Mouse (Mus musculus): ENCODE measurements around the gene Pcdh7. TPM values are rescaled to one million over a fixed set of nuclear protein-coding genes. Genes with fewer than 3 reads are reported as not detected.

The Pcdh7 gene
- polyA plus RNA-seq, 1 experiment from 2014 or later: 16.5 TPM

DNA sequence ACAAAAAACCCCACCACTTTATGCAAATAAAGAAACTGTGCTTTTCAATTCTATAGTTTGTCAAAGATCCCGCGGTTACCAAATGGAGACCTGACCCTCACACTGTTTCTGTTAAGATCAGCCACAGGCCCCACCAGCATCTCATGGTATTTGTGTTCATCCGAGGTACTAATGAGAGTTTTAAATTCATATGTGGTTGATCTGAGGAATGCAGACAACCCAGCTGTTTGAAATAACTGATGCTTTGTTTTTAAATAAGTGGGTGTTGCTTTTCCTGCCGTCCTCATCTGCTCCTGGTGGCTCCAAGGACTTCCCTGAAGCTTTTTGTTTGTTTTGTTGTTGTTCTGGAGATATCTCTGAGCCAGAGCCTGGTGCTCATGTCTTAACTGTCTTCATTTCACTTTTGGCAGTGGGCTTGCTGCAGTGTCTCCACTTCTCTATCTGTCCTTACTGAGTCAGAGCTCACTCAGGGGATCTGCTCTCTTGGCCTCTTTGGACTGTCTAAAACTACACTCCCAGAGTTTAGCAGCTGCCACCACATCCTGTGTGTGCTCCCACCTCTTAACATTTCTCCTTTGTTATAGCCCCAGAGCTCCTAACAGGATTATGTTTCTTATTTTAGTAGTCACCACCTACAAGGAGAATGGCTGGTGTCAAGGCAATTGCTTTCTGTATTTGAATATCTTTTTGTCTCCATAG is 39.1 kb downstream of the Pcdh7 start:
- Histone ChIP-seq H3K27ac (replicated peaks) (peak overlapping the region; percentile 80), H3K4me3 (no peak overlapping the region), H3K4me2 (no peak overlapping the region), H3K9ac (peak overlapping the region; percentile 25; the same call in 1 of the 2 replicates), H3K9me3 (no peaks in the 10 kb centered on the region), H3K4me1 (peaks cover 59% of the 10 kb centered on the region), H3K36me3 (peaks cover 5% of the 10 kb centered on the region; the same call in 1 of the 2 replicates), H3K27me3 (replicated peaks) (no peaks in the 10 kb centered on the region)
- WGBS: 35% methylated on average over 4 of the region's 4 CpGs
- ATAC-seq (ENCODE audit: extremely low read depth, insufficient number of reproducible peaks, low FRiP score, low TSS enrichment): no peak

DNA sequence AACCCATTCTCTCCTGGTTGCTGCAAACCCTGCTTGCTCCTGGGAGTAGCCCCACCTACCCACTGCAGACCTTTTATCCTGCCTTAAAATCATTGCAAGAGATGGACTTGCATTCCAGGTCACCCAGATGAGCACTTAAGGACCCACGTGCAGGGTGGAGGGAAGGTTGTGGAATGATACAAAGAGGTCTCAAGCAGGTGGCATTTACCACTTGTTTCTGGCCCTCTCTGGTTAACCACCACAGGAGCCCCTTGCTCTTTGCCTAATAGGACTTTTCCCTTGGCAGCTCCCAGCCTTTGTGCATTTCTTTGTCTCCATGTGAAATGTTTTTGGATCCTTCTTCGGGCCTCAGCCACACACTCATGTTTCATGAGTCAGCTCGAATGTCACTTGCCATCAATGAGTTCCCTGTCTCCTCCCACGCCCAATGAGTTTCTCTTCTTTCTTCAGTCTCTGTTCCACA is 39.7 kb downstream of the Pcdh7 start:
- Histone ChIP-seq H3K4me3 (no peak overlapping the region), H3K27ac (replicated peaks) (peak overlapping the region; percentile 80), H3K27me3 (replicated peaks) (no peaks in the 10 kb centered on the region), H3K36me3 (peaks cover 5% of the 10 kb centered on the region; the same call in 1 of the 2 replicates), H3K9me3 (no peaks in the 10 kb centered on the region), H3K4me2 (no peak overlapping the region), H3K9ac (peak overlapping the region; percentile 25; the same call in 1 of the 2 replicates), H3K4me1 (peaks cover 59% of the 10 kb centered on the region)
- ATAC-seq (ENCODE audit: extremely low read depth, insufficient number of reproducible peaks, low FRiP score, low TSS enrichment): no peak
- 25% methylated on average over 4 of the region's 4 CpGs for WGBS

DNA sequence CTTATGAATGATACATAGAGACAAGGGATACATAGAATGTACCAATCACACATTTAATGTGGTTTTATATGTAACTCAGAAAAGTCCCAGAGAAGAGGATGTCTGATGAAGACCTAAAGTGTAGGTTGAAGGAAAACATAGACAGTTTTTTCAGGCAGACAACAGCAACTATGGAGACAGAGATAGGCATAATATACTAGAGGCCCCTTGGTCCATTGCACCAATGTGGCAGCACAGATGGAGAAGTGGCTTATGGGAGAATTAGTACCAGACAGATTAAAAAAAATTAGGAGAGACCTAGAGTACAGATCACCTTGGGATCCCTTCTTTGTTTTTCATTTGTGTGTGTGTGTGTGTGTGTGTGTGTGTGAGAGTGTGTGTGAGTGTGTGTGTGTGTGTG is 41.2 kb downstream of the Pcdh7 start:
- no peaks in the 10 kb centered on the region for H3K9me3 ChIP-seq
- H3K27ac ChIP-seq (replicated peaks): peak overlapping the region; percentile 63; the same call in 1 of the 2 replicates
- H3K27me3 ChIP-seq (replicated peaks): no peaks in the 10 kb centered on the region
- H3K4me1 ChIP-seq: peaks cover 59% of the 10 kb centered on the region
- no peak overlapping the region for H3K4me3 ChIP-seq
- no peak overlapping the region for H3K4me2 ChIP-seq
- H3K9ac ChIP-seq: no peak overlapping the region
- no peak for ATAC-seq (ENCODE audit: extremely low read depth, insufficient number of reproducible peaks, low FRiP score, low TSS enrichment)
- H3K36me3 ChIP-seq: peaks cover 5% of the 10 kb centered on the region; the same call in 1 of the 2 replicates

DNA sequence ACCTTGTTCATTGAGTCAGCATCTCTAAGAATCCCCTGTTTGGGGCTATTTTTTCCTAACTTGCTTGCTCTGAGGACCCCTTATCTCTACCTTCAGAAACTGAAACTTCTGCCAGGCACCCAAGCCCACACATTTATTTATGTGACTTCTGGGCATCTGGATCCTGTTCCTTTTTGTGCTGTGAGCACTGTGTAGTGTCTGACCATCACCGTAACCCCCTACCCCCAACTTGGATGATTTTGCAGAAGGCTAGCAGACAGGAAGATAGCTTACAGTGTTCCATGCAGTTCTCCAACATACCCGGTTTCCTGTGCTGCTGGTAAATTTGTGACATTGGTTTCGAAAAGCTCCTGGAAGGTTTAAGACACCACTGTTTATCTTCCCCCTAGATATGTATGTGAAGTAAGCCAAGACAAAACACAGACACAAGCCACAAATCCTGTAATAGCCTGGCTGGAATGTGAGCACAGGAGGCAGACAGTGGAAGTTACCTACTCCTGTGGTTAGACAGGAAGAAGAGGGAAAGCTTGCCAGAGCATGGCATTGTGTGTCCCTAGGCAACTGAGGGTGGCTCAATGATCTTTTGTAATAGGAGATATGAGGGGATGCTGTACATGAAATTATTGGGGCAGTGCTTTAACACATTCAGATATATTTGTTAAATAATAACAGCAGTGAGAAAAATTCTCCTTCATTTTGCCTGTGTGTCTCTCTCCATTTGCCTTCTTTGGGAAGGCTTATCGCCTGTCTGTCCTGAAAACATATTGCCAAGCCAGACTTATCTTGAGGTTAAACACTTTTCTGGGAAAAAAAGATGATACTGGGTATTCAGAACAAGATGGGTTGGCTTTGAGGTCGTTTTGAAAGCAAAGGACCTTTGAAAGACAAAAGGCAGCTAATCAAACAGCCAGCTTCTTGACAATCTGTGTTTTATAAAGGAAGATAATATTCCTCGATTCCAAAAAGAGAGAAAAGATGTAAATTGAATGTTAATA is 42.6 kb downstream of the Pcdh7 start:
- no peaks in the 10 kb centered on the region for H3K36me3 ChIP-seq
- no peaks in the 10 kb centered on the region for H3K27me3 ChIP-seq (replicated peaks)
- H3K9me3 ChIP-seq: no peaks in the 10 kb centered on the region
- peak overlapping the region; percentile 44 for H3K4me2 ChIP-seq
- no peak overlapping the region for H3K4me3 ChIP-seq
- H3K27ac ChIP-seq (replicated peaks): peak overlapping the region; percentile 76
- H3K4me1 ChIP-seq: peaks cover 52% of the 10 kb centered on the region
- 30% methylated on average over 6 of the region's 6 CpGs for WGBS
- ATAC-seq (ENCODE audit: extremely low read depth, insufficient number of reproducible peaks, low FRiP score, low TSS enrichment): peak; percentile 25; the same call in 1 of the 2 replicates
- no peak overlapping the region; the same call in 1 of the 2 replicates for H3K9ac ChIP-seq

DNA sequence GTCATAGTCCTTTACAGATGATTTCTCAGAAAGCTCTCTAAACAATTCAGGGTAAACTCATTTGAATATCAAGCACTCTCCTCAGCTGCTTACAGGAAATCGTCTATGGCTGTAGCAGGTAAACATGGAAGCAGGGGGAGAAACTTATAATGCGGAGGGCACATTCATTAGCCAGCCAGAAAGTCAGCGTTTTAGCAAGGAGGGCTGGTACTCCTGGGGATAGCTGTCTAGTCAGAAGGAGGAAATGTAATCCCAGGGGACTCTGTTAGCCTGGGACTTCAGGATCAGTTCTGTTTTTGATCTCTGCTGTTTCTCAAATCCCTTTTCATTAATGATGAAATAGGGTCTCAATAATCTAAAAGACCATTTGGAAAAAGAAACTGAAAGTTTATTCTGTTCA is 47.6 kb downstream of the Pcdh7 start:
- Histone ChIP-seq H3K9ac (no peak overlapping the region), H3K4me1 (peaks cover 27% of the 10 kb centered on the region), H3K9me3 (no peaks in the 10 kb centered on the region), H3K4me3 (no peak overlapping the region), H3K27ac (replicated peaks) (no peak overlapping the region), H3K27me3 (replicated peaks) (no peaks in the 10 kb centered on the region), H3K4me2 (no peak overlapping the region), H3K36me3 (0 out of 2 replicates have a peak, but pooled peaks cover 3% of the 10 kb centered on the region)
- no peak for ATAC-seq (ENCODE audit: extremely low read depth, insufficient number of reproducible peaks, low FRiP score, low TSS enrichment)
- 55% methylated on average over 3 of the region's 3 CpGs for WGBS

DNA sequence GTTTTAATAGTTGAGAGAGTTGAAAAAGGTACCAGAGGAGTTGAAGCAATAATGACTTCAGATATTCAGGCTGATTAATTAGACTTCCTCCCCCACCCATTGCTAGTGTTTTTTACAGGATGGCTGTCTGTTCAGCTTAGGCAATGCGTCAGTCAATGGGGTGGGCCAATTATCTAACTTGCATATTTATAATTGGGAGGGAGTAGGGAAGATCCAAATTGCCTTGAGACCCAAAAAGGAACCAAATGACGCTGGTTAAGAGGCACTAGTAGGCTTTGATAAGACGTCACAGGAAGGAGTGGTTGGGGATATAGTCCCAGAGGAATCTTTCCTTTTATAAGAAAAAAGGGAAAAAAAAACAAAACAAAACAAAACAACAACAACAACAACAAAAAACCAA is 49.6 kb downstream of the Pcdh7 start:
- 52% methylated on average over 3 of the region's 3 CpGs for WGBS
- no peak for ATAC-seq (ENCODE audit: extremely low read depth, insufficient number of reproducible peaks, low FRiP score, low TSS enrichment)
- Histone ChIP-seq H3K36me3 (0 out of 2 replicates have a peak, but pooled peaks cover 3% of the 10 kb centered on the region), H3K27me3 (replicated peaks) (no peaks in the 10 kb centered on the region), H3K4me2 (no peak overlapping the region), H3K4me3 (no peak overlapping the region), H3K9me3 (no peaks in the 10 kb centered on the region), H3K9ac (no peak overlapping the region), H3K27ac (replicated peaks) (no peak overlapping the region), H3K4me1 (peaks cover 30% of the 10 kb centered on the region)

DNA sequence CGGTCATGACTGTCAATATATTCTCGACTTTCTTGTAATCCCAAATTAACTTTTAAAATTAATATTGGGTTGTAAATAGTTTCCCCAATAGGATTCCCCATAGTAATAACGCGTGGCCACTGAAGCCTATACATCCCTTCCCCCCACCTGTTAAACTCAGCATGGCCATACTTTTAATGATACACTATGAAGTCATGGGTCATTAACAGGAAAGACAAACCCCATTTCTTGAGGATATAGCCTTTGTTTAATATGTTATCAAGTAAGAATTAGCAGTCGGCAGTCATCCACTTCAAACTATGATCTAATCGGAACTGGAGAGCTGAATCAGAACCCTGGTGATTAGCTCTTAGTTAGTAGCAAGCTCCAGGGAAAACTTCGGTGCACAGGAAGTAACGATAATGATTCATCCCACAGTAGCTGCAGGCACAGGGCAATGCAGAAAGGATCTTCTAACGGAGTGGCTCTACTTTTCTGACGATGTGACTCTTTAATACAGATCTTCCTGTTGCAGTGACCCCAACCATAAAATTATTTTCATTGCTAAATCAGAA is 50.8 kb downstream of the Pcdh7 start:
- H3K4me3 ChIP-seq: no peak overlapping the region
- 0 out of 2 replicates have a peak, but pooled peaks cover 3% of the 10 kb centered on the region for H3K36me3 ChIP-seq
- 59% methylated on average over 10 of the region's 10 CpGs for WGBS
- no peaks in the 10 kb centered on the region for H3K27me3 ChIP-seq (replicated peaks)
- no peaks in the 10 kb centered on the region for H3K9me3 ChIP-seq
- H3K4me1 ChIP-seq: peaks cover 36% of the 10 kb centered on the region
- ATAC-seq (ENCODE audit: extremely low read depth, insufficient number of reproducible peaks, low FRiP score, low TSS enrichment): no peak
- no peak overlapping the region for H3K9ac ChIP-seq
- peak overlapping the region; percentile 5; the same call in 1 of the 2 replicates for H3K27ac ChIP-seq (replicated peaks)
- no peak overlapping the region for H3K4me2 ChIP-seq

DNA sequence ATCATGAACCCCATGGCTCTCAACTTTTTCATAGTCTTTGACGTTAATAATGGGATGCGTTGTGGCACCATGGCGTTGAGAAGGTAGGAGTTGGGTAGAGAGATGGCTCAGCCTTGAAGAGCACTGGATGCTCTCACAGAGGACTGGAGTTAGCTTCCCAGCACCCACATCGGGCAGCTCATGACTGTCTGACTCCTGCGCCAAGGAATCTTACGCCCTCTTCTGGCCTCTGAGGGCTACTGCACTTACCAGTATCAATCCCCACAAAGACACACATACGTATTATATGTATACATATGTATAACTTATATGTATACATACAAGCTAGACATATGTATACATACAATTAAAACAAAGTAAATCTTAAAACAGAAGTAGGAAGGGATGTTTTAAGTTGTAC is 51.9 kb downstream of the Pcdh7 start:
- Histone ChIP-seq H3K4me2 (no peak overlapping the region), H3K27ac (replicated peaks) (no peak overlapping the region), H3K4me3 (no peak overlapping the region), H3K9me3 (no peaks in the 10 kb centered on the region), H3K4me1 (peaks cover 38% of the 10 kb centered on the region), H3K9ac (no peak overlapping the region), H3K27me3 (replicated peaks) (no peaks in the 10 kb centered on the region), H3K36me3 (0 out of 2 replicates have a peak, but pooled peaks cover 3% of the 10 kb centered on the region)
- WGBS: 92% methylated on average over 7 of the region's 7 CpGs
- no peak for ATAC-seq (ENCODE audit: extremely low read depth, insufficient number of reproducible peaks, low FRiP score, low TSS enrichment)

DNA sequence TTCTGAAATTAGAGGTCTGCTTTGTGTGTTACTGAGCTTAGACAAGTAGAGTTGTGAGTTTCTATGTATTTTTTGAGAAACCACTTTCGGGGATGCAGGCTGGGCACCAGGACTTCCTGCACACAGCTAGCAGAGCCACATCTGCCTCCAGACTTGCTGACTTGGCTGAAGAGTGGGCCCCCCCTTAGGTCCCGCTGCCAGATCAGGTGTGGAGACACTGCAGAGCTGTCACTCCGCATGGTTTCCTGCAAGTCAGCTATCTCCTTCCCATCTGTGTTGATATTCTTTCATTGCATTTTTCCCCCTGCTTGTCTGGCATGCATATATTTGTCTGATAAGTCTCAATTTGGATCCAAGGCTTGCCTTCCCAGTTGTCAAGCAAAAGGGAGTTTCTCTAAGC is 52.6 kb downstream of the Pcdh7 start:
- H3K4me3 ChIP-seq: no peak overlapping the region
- H3K9ac ChIP-seq: no peak overlapping the region
- no peak for ATAC-seq (ENCODE audit: extremely low read depth, insufficient number of reproducible peaks, low FRiP score, low TSS enrichment)
- 0 out of 2 replicates have a peak, but pooled peaks cover 3% of the 10 kb centered on the region for H3K36me3 ChIP-seq
- WGBS: 63% methylated on average over 3 of the region's 3 CpGs
- H3K4me1 ChIP-seq: peaks cover 38% of the 10 kb centered on the region
- no peak overlapping the region for H3K4me2 ChIP-seq
- H3K27me3 ChIP-seq (replicated peaks): no peaks in the 10 kb centered on the region
- H3K27ac ChIP-seq (replicated peaks): 0 out of 2 replicates have a peak overlapping the region, but pooled peaks have one; percentile 24
- H3K9me3 ChIP-seq: no peaks in the 10 kb centered on the region

DNA sequence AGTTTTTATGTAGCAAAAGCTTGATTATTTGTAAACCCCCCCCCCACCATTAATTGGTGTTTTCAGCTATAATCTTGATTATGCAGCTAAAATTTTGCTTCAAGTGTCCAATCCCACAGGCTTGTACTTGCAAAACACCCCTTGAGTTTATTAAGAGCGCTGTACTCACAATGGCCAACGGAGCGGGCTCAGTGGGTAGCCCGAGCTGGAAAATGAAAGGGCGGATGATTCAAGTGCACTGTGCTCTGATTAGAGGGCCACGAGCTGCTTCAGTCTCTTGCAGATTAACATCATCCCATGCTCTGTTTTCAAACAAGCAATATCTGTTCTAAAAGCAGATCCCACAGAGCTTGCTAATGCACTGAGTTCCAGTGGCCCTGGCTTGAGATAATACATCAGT is 53.4 kb downstream of the Pcdh7 start:
- no peak overlapping the region for H3K4me2 ChIP-seq
- no peaks in the 10 kb centered on the region for H3K27me3 ChIP-seq (replicated peaks)
- 71% methylated on average over 6 of the region's 6 CpGs for WGBS
- peaks cover 41% of the 10 kb centered on the region for H3K4me1 ChIP-seq
- ATAC-seq (ENCODE audit: extremely low read depth, insufficient number of reproducible peaks, low FRiP score, low TSS enrichment): no peak
- H3K4me3 ChIP-seq: no peak overlapping the region
- H3K36me3 ChIP-seq: 0 out of 2 replicates have a peak, but pooled peaks cover 3% of the 10 kb centered on the region
- no peak overlapping the region for H3K9ac ChIP-seq
- H3K9me3 ChIP-seq: no peaks in the 10 kb centered on the region
- no peak overlapping the region for H3K27ac ChIP-seq (replicated peaks)

DNA sequence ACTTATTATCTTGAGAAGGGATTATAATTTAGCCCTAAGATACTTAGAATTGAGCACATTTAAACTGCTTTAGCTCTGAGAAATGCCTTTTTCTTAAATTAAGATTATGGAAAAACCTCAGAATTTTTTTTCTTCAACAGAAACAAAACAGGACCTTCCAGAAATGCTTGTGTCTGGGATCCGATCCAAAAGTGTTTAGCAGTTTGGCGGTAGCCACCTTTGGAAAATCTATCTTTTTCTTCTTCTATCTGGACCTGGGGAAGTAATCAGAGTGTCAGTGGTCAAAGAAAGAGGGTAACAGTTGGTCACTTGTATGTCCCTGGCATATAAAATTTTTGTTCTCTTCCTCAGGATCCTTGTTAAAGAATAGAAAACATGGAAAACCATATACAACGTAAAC is 54.9 kb downstream of the Pcdh7 start:
- H3K4me1 ChIP-seq: peaks cover 51% of the 10 kb centered on the region
- 0 out of 2 replicates have a peak, but pooled peaks cover 3% of the 10 kb centered on the region for H3K36me3 ChIP-seq
- no peak for ATAC-seq (ENCODE audit: extremely low read depth, insufficient number of reproducible peaks, low FRiP score, low TSS enrichment)
- no peak overlapping the region for H3K9ac ChIP-seq
- no peak overlapping the region for H3K4me3 ChIP-seq
- no peaks in the 10 kb centered on the region for H3K27me3 ChIP-seq (replicated peaks)
- H3K27ac ChIP-seq (replicated peaks): no peak overlapping the region
- WGBS: 60% methylated on average over 3 of the region's 3 CpGs
- no peaks in the 10 kb centered on the region for H3K9me3 ChIP-seq
- H3K4me2 ChIP-seq: no peak overlapping the region

All from heart, embryonic 13.5 days (tissue).